Comparison of ENCODE assay signal across 25 mouse cellular contexts in the genomic region with DNA sequence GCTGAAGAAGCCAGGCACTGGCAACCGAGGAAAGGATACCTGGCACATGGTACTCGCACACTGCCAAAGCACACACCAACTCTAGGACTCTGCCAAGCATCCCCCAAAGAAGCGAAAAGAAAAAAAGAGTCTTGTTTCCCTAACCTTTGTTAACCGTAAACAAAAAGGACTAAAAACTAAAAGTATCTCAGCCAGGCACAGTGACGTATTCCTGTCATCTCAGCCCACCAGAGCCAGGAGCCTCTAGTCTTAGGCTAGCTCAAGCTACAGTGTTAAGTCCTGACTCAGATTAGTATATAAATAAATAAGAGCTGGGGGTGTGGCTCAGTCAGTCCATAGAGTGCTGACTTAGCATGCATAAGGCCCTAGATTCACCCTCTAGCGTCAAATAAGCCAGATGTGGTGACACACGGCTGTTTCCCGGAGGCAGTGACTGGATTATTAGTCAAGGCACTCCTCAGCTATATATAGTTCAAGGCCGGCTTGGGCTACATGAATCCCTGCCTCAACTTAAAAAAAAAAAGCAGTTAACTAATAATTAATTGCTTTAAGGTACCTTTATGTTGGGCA.
A peak's percentile ranks its signal among the peaks of the same experiment; 100 is the strongest.
DNase-seq lines count a peak whose midpoint lies in the region; ATAC-seq lines count a peak whose summit lies in the region.
"Had no signal": no experiment of that assay in that cellular context is flagged by ENCODE, and none has a peak within 500 bp of the region (broad histone marks: within the 10 kb centered on the region; RNA-seq: fewer than 3 reads in every experiment).

No protein-coding gene starts in this region.

- no peak overlapping the region for H3K4me3 ChIP-seq in forebrain, embryonic 13.5 days
- no peak overlapping the region for H3K4me3 ChIP-seq in forebrain, embryonic 10.5 days
- H3K4me3 ChIP-seq in hindbrain, embryonic 16.5 days (ENCODE audit: low read length): no peak overlapping the region
- H3K4me3 ChIP-seq in hindbrain, embryonic 10.5 days: no peak overlapping the region
- no peak overlapping the region for H3K4me3 ChIP-seq in neural tube, embryonic 13.5 days
- H3K4me3 ChIP-seq: embryonic facial prominence, embryonic 13.5 days; erythroblast, embryonic 14.5 days; gastrocnemius, adult 2 months; layer of hippocampus, adult 2 months had no signal

- H3K36me3 ChIP-seq in forebrain, embryonic 13.5 days (ENCODE audit: poor library complexity, severe bottlenecking): no peaks in the 10 kb centered on the region; the same call in 1 of the 2 replicates
- H3K36me3 ChIP-seq in forebrain, embryonic 10.5 days (replicated peaks): peaks cover 9% of the 10 kb centered on the region; the same call in 1 of the 2 replicates
- H3K36me3 ChIP-seq in hindbrain, embryonic 16.5 days (ENCODE audit: control insufficient read depth, insufficient read depth, low read length): no peaks in the 10 kb centered on the region
- H3K36me3 ChIP-seq in hindbrain, embryonic 10.5 days: peaks cover 11% of the 10 kb centered on the region; the same call in 1 of the 2 replicates
- H3K36me3 ChIP-seq in neural tube, embryonic 13.5 days: no peaks in the 10 kb centered on the region
- H3K36me3 ChIP-seq: G1E had no signal

- peak; percentile 61 for ATAC-seq in forebrain, embryonic 13.5 days
- peak; percentile 55; the same call in 1 of the 2 replicates for ATAC-seq in hindbrain, embryonic 16.5 days
- peak; percentile 37; the same call in 1 of the 2 replicates for ATAC-seq in neural tube, embryonic 13.5 days (ENCODE audit: low read depth)
- ATAC-seq: inflammation-experienced regulatory T-cells, adult 6 months had no signal

- DNase-seq in forebrain, embryonic 10.5 days (ENCODE audit: extremely low spot score, low spot score): no peak
- DNase-seq in hindbrain, embryonic 10.5 days (ENCODE audit: low spot score): no peak
- DNase-seq in neural tube, embryonic 10.5 days (ENCODE audit: extremely low spot score, low spot score): no peak
- DNase-seq in ovary, postnatal 14 days (ENCODE audit: low spot score): no peak
- no peak for DNase-seq in embryo, embryonic 10 days (ENCODE audit: low spot score)
- DNase-seq: adrenal gland, adult 2 months; cerebellum, adult 18-20 months; cerebellum, postnatal 25 days; embryo, embryonic 11 days; gastrocnemius, adult 2 months; heart, postnatal 4 days; kidney, adult 18-20 months; kidney, postnatal 10 days; lung, postnatal 4 days; thymus, adult 2 months had no signal

- peak overlapping the region; percentile 1; the same call in 1 of the 2 replicates for H3K27ac ChIP-seq in forebrain, embryonic 13.5 days
- no peak overlapping the region for H3K27ac ChIP-seq in forebrain, embryonic 10.5 days
- no peak overlapping the region for H3K27ac ChIP-seq in hindbrain, embryonic 16.5 days (ENCODE audit: low read depth, low read length)
- no peak overlapping the region for H3K27ac ChIP-seq in hindbrain, embryonic 10.5 days
- H3K27ac ChIP-seq in neural tube, embryonic 13.5 days (replicated peaks): no peak overlapping the region
- H3K27ac ChIP-seq: embryonic facial prominence, embryonic 13.5 days; gastrocnemius, adult 2 months; layer of hippocampus, adult 2 months; stomach, postnatal 0 days had no signal

- H3K4me1 ChIP-seq in forebrain, embryonic 13.5 days: peaks cover 25% of the 10 kb centered on the region
- peaks cover 21% of the 10 kb centered on the region for H3K4me1 ChIP-seq in forebrain, embryonic 10.5 days
- peaks cover 6% of the 10 kb centered on the region for H3K4me1 ChIP-seq in hindbrain, embryonic 16.5 days (ENCODE audit: control insufficient read depth, insufficient read depth, low read depth, low read length)
- H3K4me1 ChIP-seq in hindbrain, embryonic 10.5 days (replicated peaks): peaks cover 23% of the 10 kb centered on the region
- peaks cover 26% of the 10 kb centered on the region for H3K4me1 ChIP-seq in neural tube, embryonic 13.5 days (replicated peaks)

- no peaks in the 10 kb centered on the region for H3K27me3 ChIP-seq in forebrain, embryonic 13.5 days
- H3K27me3 ChIP-seq in forebrain, embryonic 10.5 days (ENCODE audit: poor library complexity, severe bottlenecking): no peaks in the 10 kb centered on the region
- H3K27me3 ChIP-seq in hindbrain, embryonic 16.5 days (replicated peaks; ENCODE audit: control insufficient read depth, insufficient read depth, low read length): no peaks in the 10 kb centered on the region
- H3K27me3 ChIP-seq in hindbrain, embryonic 10.5 days (ENCODE audit: insufficient read depth, poor library complexity, severe bottlenecking): no peaks in the 10 kb centered on the region
- no peaks in the 10 kb centered on the region for H3K27me3 ChIP-seq in neural tube, embryonic 13.5 days
- H3K27me3 ChIP-seq: CH12.LX; embryonic facial prominence, embryonic 13.5 days had no signal

- 66% methylated on average over 9 of the region's 9 CpGs for WGBS in forebrain, embryonic 13.5 days
- 90% methylated on average over 9 of the region's 9 CpGs for WGBS in forebrain, embryonic 10.5 days
- 72% methylated on average over 9 of the region's 9 CpGs for WGBS in hindbrain, embryonic 16.5 days
- WGBS in hindbrain, embryonic 10.5 days: 88% methylated on average over 9 of the region's 9 CpGs
- WGBS in neural tube, embryonic 13.5 days: 77% methylated on average over 9 of the region's 9 CpGs

- H3K9ac ChIP-seq in forebrain, embryonic 13.5 days: no peak overlapping the region
- no peak overlapping the region for H3K9ac ChIP-seq in hindbrain, embryonic 16.5 days (ENCODE audit: low read depth, low read length)
- H3K9ac ChIP-seq in neural tube, embryonic 13.5 days: no peak overlapping the region
- H3K9ac ChIP-seq: embryonic facial prominence, embryonic 13.5 days had no signal

- no peak overlapping the region for H3K4me2 ChIP-seq in forebrain, embryonic 13.5 days
- no peak overlapping the region for H3K4me2 ChIP-seq in hindbrain, embryonic 16.5 days (ENCODE audit: low read length)
- no peak overlapping the region for H3K4me2 ChIP-seq in neural tube, embryonic 13.5 days
- H3K4me2 ChIP-seq: embryonic facial prominence, embryonic 13.5 days had no signal

- no peaks in the 10 kb centered on the region for H3K9me3 ChIP-seq in forebrain, embryonic 13.5 days (replicated peaks)
- H3K9me3 ChIP-seq in forebrain, embryonic 10.5 days: peaks cover 15% of the 10 kb centered on the region
- no peaks in the 10 kb centered on the region for H3K9me3 ChIP-seq in hindbrain, embryonic 16.5 days (ENCODE audit: control insufficient read depth, low read length)
- H3K9me3 ChIP-seq in hindbrain, embryonic 10.5 days: no peaks in the 10 kb centered on the region
- H3K9me3 ChIP-seq in neural tube, embryonic 13.5 days: no peaks in the 10 kb centered on the region
- H3K9me3 ChIP-seq: embryonic facial prominence, embryonic 13.5 days; G1E had no signal
